Mouse (Mus musculus) left cerebral cortex, adult 9 months (tissue): ENCODE data around the gene Wbp2nl.

ENCODE experiments used
- DNase-seq, 2 experiments: peaks; one replicate each; pipeline ENCODE4 v3.0.0; 2022; ENCODE audit warnings: low spot score in 2 of 2

The Wbp2nl gene

DNA sequence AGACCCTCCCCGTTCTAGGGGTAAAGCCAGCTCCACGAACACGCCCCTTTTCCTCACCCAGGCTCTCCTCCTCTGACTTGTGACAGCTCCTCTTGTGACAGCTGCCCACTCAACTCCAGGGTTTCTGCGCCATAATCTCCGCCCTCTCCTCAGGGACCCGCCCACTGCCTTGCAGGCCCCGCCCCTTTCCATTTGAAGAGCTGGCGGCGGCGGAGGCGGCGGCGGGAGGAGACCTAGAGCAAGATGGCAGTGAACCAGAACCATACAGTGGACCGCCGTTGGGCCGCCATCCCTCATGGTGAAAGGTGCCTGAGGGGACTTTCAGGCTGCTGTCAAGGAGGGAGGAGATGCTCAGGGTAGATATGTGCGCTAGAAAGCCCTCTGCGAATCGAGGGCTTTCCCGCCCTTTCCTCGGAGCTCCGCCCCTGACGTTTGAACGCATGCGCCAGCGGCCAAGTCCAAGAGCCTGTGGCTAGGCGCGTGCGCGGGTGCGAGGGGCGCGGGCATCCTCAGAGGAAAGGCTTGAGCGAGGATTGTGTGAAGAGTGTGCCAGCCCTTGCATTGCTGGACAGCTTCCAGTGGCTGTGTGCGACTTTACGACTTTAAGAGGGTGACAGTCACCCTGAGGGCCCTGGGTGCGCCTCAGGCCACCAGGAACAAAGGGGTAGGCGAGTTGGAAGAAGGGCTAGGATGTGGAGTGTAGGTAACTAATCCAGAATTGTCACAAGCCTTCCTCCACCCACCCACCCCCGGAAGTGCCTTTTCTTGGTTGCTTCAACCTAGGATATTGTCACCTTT, at the start of gene Wbp2nl:
Gene Wbp2nl, plus strand, starts transcription at position 191 of the 798 bp plus-strand sequence.
- no peak for DNase-seq

DNA sequence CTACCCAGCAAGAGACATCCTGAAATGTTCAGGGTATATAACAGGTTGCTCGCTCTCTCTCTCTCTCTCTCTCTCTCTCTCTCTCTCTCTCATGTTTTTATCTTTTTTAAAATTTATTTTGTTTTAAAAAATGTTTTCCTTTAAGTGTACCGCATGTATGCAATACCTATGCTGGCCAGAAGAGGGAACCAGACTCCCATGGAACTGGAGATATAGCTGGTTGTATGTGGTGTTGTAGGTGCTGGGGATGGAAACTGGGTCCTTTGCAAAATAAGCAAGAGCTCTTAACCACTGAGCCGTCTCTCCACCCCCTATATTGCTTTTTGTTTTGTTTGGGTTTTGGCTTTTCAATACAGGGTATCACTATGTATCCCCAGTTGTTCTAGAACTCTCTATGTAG, 47.2 kb upstream of the Wbp2nl start:
- DNase-seq = no peak

DNA sequence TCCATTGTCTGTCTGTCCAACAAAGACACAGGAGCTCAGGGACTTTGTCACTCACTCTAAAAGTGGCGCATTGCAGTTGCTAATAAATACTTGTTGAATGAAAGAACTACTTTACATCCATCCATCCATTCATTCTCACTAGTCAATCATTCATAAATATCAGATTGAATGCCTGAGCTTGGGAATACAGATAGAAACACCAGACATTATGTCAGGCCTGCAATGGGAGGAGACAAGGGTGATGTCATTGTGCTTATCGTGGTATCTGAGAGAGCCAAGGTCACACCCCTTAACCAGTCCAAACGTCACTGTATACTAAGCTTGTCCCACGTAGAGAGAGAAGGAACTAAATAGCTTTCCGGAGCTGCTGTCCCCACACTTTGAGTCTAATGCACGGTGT, 46.7 kb upstream of the Wbp2nl start, which contains the start of gene 1500009C09Rik:
Gene 1500009C09Rik, plus strand, starts transcription at position 301 of the 400 bp plus-strand sequence.
- DNase-seq = no peak

DNA sequence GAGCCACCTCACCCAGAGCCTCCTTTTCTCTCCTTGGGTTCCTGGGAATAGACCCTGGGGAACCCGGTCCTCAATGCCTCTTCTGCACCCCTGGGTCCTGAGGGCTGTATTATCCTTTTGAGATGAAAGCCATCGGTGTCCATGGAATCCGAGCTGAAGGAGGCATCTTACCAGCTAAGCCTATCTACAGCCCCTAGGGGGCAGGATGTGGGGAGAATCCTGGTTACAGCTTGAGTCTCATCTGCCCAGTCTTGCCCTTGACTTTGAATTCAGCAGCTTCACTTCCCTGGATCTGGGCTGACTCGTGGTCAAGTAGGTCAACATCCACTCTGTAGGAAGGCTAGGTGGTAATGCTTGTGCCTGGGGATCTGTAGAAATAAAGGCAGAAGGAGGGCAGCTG, 43.5 kb upstream of the Wbp2nl start:
- no peak for DNase-seq

DNA sequence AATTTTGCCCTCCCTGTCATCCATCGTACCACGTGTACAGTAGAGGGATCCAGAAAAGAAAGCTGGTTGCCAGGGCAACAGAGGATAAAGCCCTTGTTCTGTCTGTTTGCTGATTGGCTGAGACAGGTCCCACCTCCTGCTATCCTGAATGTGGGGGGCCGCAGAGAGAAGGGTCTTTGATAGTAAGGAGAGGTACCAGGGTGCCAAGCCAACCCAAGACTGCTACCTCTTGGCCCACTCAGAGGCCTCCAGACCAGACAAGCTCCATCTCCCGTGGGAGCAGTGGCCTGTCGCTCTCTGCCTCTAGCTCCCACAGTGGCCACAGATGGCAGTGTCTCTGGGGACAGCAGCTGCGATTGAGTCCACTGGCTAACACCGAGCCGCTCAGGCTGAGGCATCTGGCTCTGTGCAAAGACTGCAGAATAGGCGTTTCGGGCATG, 42.8 kb upstream of the Wbp2nl start:
- DNase-seq = peak; percentile 87 to 93

DNA sequence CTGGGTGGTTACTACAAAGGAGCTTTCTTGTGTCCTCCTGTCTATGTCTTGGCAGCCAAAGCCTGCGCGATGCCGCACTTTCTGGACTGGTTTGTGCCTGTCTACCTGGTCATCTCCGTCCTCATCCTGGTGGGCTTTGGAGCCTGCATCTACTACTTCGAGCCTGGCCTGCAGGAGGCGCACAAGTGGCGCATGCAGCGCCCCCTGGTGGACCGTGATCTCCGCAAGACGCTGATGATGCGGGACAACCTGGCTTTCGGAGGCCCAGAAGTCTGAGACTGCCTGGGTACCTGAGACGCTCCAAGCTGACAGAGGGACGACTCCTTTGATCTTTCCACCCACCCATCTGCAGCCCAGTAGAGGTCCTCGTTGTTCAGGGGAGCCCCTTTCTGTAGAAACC, 39.2 kb upstream of the Wbp2nl start:
- DNase-seq = peak in 1 of 2 experiments; percentile 63

DNA sequence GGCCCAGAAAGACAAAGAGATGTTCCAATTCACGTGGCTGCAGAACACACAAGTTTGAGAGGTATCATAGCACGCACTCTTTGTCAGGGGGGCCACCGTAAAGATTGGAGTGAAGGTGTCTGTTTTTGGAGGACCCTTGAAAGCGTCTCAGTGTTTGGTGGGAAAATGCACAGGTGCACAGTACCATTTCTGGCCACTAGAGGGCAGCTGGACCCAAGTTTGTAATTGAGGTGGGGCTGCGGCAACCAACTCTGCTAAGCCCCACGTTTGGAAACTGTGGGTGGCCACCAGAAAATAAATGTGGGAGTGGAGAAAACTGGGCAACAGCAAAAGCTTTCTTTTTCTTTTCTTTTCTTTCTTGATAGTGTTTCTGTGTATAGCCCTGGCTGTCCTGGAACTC, 32.4 kb upstream of the Wbp2nl start:
- DNase-seq = peak in 1 of 2 experiments; percentile 69

DNA sequence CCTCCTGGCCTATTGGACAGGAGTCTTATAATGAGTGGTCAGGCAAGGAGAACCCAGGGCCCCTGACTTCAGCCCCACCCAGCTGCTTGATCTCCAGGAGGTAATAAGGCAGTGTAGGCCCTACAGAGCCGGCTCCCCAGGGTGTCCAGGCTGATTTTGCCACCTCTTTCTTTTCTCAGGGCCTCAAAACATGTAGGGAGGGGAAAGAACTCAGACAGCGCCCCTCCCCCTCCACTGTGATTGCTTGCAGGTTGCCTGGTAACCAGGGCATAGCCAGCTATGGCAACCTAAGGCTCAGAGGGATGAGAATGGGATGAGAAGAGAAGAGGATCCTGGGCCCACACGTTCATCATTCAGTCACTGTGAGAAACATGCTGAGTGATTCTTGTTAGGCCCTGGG, 30.6 kb upstream of the Wbp2nl start:
- no peak for DNase-seq

DNA sequence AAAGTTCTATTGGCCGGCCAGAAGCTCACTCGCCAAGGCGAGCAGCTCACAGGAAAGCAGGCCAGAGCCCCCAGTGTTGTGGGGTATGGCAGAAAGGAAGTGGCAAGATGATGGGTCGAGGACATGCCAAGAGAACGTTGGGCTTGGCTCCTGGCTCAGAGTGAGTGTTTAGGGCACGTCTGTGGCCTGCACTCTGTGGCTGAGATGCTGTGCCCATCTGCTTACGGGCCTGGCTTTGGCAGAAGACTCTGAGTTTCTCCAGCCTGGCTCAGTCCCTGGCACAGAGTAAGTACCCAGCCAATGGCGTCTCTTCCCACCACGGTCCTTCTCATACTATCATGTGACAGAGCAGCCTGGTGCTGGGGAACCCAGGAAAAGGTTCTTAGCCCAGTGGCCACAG, 30.0 kb upstream of the Wbp2nl start:
- no peak for DNase-seq

DNA sequence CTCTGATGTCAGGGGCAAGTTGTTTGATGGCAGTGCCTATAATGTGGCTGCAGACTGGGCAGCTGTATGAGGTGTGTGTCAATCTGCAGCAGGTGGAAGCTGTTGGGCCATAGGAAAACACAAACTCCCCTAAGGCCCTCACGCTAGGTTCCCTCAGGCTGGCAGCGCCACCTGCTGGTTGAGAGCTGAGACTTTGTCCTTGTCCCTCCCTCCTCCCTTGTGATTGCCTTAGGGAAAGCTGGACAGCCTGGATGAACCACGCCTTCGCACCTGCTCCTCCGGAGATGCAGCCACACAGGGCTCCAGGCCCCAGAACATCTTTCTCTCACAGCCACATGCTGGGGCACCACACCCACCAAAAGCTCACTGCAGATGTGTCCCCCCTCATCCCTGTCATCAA, 27.6 kb upstream of the Wbp2nl start:
- peak in 1 of 2 experiments; percentile 70 for DNase-seq

DNA sequence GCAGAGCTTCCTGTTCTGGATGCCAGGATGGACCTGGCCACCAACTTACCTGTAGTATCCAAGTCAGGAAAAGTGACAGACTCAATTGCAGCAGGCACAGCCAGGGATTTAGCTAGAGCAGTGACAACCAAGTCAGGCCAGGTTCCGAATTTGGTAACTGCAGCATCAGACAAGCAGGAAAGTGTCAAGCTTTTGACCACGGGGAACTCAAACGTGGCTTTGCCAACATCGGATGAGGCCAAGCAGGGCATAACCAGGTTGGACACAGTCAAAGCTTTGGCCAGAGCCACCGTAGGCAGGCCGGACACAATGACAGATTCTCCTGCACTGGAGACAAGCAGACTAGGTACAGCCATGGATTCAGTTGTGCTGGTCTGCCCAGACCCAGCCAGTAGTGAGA, 26.5 kb upstream of the Wbp2nl start:
- no peak for DNase-seq

DNA sequence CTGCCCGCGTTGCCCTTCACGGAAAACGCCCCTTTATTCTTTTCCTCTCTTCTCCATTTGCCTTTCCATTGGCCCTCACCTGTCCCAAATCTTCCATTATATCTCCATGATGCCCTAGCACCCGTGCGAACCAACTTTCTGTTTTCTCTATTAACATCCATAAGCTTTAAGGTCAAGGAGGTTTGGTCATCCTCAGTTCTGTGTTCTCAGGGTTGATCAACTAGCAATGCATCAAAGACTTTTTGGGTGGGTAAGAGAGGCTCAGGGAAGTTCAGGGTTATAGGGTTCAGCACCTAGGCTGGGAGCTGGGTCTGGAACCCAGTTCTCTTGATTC, 24.2 kb upstream of the Wbp2nl start, which contains the start of gene Sept3:
Gene Sept3, plus strand, starts transcription at position 301 of the 334 bp plus-strand sequence.
- DNase-seq = no peak

DNA sequence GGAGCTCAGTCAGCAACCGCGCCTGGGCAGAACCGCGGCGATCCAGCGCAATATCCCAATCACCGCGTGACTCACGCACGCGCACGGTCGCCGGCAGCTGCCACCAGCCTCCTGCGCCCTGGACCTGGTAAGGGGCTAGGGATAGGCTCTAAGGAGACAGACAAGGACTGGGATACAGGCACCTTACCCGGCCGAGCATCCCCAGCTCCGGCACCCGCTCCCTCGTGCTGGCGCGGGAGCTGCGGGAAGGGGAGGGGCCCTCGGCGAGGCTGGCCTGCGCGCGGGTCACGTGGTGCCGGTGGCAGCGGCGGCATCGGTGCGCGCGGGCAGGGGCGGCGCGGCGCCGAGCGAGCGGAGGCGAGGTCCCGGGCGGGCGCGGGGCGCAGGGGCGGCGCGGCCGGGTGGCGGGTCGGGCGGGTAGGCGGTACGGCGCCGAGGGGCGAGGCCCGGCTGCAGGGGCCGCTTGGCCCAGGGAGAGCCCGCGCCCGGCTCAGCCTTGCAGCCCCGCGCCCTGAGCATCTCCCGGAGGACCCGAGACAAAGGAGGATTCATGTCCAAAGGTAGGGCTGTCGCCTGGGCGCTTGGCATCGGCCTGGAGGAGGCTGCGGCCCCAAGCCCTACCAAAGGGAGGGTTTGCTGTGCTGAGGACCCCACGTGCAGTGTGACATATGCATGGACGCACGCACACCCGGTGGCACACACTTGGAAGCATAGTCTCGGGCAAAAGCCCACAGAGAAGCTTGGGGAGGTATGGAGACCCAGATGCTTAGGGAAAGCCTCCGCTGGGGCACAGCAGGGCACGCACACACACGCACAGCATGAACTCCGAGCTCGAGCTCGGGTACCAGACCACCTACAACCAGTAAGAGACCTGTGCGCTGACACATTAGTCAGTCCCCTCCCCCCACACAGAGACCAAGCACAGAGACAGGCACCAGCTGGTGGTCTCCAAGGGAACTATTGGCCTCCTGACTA, 23.5 kb upstream of the Wbp2nl start:
- DNase-seq = peak; percentile 50 to 71

DNA sequence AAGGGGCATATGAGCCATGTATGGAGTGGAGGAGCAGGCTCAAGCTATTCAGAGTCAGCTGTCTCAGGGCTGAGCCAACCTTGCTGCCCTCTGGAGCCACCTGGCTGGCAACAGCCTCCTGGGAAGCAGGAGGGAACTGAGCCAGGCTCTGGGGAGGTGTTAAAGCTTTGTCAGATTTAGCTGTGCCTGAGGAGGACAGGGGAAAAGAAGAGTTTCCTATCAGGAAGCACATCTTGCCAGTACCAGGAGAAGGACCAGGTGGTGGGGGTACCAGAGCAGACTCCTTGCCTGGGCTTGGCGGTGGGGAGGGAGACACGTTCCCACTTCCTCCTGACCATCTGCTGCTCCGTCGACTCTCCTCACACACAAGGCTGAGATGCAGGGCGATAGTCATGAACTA, 21.2 kb upstream of the Wbp2nl start:
- DNase-seq = peak; percentile 49 to 74

DNA sequence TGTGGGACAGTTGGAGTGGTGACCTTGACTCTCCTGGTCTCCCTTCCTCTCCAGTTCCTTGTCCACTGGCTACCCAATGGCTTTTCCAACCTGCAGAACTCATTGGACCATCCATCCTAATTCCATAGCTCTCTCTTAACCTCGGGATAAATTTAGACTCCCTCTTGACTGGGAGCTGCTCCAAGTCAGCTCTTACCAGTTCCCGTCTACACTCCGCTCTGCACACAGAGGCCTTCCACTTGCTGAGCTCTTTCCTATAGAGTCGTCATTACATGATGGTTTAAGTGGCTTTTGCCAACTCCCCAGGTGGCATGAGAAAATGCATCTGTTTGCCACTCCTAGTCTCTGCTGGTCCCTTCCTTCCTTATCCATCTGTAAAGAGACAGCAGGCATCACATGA, 18.1 kb upstream of the Wbp2nl start:
- no peak for DNase-seq

DNA sequence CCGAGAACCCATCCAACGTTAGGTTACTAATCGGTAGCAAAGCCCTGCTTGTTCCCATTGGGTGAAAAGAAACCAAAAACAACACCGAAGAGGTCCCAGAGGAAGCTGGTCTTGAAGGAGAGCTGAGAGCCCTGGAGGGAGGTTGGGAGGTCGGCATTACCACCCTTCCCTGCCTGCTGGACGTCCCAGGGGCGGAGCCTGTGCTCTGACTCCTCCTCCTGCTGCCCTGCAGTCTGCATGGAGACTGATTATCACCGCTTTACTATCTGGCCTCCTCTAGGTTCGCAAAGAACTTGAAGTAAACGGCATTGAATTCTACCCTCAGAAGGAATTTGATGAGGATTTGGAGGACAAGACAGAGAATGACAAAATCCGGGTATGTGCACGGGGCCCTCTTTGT, 12.6 kb upstream of the Wbp2nl start:
- no peak for DNase-seq

DNA sequence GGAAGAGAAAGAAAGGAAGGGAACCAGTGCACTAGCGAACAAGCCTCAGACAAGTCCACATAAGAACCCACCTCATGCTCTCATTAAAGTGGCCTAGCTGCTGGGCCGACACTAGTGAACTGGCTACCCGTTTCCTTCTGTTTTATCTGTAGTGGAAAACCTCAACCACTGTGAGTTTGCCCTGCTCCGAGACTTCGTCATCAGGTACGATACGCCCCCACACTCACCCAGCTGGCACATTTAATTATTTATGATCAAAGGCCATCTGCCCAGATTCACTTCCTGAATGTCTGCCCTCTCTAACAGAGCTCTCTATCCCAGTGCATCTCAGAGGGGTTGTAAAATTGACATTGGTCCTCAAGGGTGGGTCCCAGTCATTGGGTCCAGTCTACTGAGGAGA, 8.5 kb upstream of the Wbp2nl start:
- no peak for DNase-seq

DNA sequence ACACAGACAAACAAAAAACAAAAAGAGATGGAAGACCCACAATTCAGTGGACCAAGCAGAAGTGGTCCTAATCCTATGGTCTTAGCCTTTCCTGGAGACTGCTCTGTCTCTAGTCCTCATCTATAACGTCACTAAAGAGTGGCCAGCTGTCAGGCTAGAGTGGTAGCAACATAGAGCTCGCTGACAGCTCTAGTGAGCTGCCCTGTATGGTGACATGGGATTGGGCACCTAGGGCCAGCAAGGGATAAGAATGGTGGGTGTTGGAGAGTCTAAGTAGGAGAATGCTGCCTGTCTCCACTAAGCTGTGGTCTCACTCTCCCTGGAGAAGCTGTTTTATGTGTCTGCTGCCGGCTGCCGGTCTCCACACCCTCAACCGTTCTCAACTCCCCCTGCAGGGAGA, 5.9 kb upstream of the Wbp2nl start:
- no peak for DNase-seq

DNA sequence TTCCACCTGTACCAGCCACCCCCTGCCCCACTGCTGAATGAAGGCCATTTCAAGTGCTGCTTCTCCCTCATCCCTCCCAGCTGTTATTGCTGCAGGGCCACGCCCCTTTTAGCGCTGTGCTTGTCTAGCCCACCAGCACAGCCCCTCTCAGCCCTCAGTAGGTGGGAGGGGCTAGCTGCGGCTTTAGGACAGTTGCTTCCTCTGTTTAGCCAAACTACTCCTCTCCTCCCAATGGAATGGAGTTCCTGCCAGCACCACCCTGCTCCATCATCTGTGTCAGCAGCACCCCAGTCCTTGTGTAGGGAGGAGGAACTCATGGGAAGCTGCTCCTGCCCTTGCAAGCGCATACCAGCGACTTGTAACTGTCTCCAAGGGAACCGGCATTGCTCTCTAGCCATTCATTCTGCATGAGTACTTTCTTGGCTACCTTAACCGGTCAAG, 5.5 kb upstream of the Wbp2nl start:
- no peak for DNase-seq

DNA sequence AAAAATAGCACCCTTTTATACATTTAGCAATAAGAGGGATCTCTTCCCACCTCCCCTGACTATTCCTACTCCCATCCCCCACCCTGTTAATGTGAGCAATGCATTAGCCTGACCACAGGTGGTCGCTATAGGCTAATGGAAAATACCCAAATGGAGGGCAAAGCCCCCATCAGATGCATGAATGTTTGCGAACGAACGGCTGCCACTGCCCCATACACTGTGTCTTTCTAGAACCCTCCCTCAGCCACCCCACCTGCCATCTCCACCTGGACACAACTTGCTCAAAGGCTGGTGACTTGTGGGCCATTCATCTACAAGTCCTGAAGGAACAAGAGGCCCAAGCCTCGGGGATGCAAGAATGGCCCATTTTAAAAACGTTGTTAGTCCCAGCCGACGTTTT, 4.7 kb upstream of the Wbp2nl start:
- DNase-seq = no peak

DNA sequence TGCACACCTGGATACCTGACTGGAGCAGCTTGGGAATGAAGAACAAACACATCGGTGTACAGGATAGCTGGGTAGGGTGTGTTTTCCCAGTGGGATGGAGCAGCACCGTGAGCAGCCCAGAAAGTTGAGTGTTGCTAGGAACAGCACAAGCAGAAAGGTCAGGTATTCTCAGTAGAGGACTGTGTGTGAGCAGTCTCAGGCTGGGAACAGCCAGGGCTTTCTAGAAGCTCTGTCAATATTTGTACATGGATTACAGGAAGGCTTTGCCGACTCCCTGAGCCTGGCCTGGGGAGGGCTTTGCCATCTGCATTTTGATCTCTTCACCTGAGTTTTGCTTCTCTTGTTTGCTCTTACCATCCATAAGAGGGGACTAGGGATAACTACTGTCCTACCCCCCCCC, 8.4 kb downstream of the Wbp2nl start:
- no peak for DNase-seq

DNA sequence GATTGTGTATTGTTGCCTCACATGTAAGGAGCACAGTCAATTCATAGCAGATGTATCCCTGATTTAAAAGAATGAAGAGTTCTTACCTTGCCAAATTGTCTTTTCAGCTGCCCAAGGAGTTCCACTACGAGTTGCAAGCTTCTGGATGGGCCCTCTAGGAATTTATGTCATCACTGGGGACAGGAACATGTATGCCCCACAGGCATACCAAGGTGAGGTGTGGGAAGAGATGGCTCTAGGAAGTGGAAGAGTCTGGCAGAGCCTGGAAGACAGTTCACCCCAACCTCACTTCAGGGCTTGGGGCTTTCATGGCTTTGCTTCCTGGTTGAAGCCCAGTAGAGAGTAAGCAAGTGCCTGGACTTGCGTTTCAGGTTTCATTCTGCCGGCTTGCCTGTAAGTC, 9.7 kb downstream of the Wbp2nl start:
- DNase-seq = no peak

DNA sequence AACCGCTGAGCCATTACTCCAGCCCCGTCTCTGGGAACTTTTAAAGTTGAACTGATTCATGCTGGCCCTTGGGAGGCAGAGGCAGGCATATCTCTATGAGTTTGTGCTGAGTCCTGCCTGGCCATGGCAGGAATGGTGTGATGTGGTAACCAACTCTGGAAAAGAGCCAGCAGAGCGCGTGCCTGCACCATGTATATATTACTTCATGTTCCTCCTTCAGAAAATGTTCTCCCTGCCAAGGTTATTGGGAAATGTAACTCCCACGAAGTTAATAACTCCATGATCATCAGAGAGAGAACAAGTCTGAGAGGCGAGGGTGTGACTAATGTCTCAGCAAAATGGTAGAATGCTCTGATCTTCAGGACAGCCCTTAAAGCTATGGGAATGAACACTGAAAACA, 19.1 kb downstream of the Wbp2nl start:
- DNase-seq = no peak
